Mouse (Mus musculus): ENCODE results near the gene Elf1.

GRCm38 (mm10) chr14:79440655-79441054 lies 40.3 kb upstream of the Elf1 start:
- TF ChIP-seq CTCF (IDR thresholded peaks at IDR 0.05; ENCODE audit: low read depth), result no peak
- no peak for TF ChIP-seq EP300 (IDR thresholded peaks at IDR 0.05; ENCODE audit: low read depth)

All from liver, embryonic 14.5 days (tissue).